In the genomic region with DNA sequence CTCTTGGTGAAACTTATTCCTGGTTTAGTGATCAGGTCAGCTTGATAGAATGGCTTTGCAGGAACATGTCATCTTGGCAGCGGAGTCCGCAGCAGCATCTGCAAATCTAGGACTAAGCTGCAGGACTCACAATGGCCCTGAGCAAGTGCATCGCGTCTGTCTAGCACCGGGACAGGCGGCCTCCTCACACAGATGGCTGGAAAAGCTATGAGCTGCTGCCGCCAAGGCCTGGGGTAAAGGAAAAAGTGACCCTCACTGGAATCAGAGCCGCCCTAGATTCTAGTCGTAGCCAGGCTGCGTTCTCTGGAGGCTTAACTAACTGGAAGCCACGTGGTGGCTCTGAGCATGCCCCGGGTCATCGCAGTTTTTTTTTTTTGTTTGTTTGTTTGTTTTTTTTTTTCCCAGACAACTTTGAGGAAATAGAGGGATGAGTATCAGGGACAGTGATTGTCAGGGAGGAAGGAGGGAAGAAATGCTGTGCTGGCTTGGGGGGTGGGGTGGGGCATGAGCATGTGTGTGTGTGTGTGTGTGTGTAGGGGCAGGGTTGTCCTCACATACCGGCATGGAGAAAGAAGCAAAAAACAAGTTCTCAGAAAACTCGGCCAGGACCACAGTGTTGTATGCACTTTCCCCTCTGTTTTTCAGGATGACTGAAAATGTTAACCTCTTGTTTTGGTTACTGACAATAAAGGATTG, we compare ENCODE assay signal across 10 mouse cellular contexts. TPM values are rescaled to one million over a fixed set of nuclear protein-coding genes. Genes with fewer than 3 reads are reported as not detected.
DNase-seq lines count a peak whose midpoint lies in the region; ATAC-seq and TF ChIP-seq lines count a peak whose summit lies in the region.
"Had no signal": no experiment of that assay in that cellular context is flagged by ENCODE, and none has a peak within 500 bp of the region (broad histone marks: within the 10 kb centered on the region; RNA-seq: fewer than 3 reads in every experiment).

No protein-coding gene starts in this region.

- no peak for TF ChIP-seq POLR2A in kidney, adult 2 months (IDR thresholded peaks at IDR 0.05; ENCODE audit: low read depth, low read length)

- no peak for ATAC-seq in heart, embryonic 13.5 days (ENCODE audit: extremely low read depth, insufficient number of reproducible peaks, low FRiP score, low TSS enrichment)
- ATAC-seq in midbrain, embryonic 12.5 days (ENCODE audit: low FRiP score, low read depth) = peak; percentile 55
- no peak for ATAC-seq in CD4-positive, CD25-positive, alpha-beta regulatory T cell, adult 4 months

- 39% methylated on average over 15 of the region's 15 CpGs for WGBS in kidney, adult 2 months
- WGBS in heart, embryonic 13.5 days = 22% methylated on average over 15 of the region's 15 CpGs
- WGBS in midbrain, embryonic 12.5 days = 22% methylated on average over 15 of the region's 15 CpGs

- H3K9me3 ChIP-seq in heart, embryonic 13.5 days = no peaks in the 10 kb centered on the region
- no peaks in the 10 kb centered on the region for H3K9me3 ChIP-seq in midbrain, embryonic 12.5 days
- H3K9me3 ChIP-seq: G1E had no signal

- H3K4me3 ChIP-seq in kidney, adult 2 months (ENCODE audit: insufficient read depth, low read depth, low read length) = no peak overlapping the region
- peak overlapping the region; percentile 3; the same call in 1 of the 2 replicates for H3K4me3 ChIP-seq in heart, embryonic 13.5 days
- H3K4me3 ChIP-seq in midbrain, embryonic 12.5 days = no peak overlapping the region
- H3K4me3 ChIP-seq in left cerebral cortex, adult 2 months = no peak overlapping the region
- H3K4me3 ChIP-seq: myocyte had no signal

- H3K4me1 ChIP-seq in kidney, adult 2 months (ENCODE audit: control insufficient read depth, insufficient read depth, low read length) = peaks cover 4% of the 10 kb centered on the region
- H3K4me1 ChIP-seq in heart, embryonic 13.5 days = peaks cover 8% of the 10 kb centered on the region; the same call in 1 of the 2 replicates
- peaks cover 11% of the 10 kb centered on the region for H3K4me1 ChIP-seq in midbrain, embryonic 12.5 days

- H3K27ac ChIP-seq in kidney, adult 2 months (ENCODE audit: insufficient read depth, low read depth, low read length) = no peak overlapping the region
- no peak overlapping the region for H3K27ac ChIP-seq in heart, embryonic 13.5 days (replicated peaks)
- no peak overlapping the region for H3K27ac ChIP-seq in midbrain, embryonic 12.5 days (replicated peaks)
- H3K27ac ChIP-seq in left cerebral cortex, adult 2 months = no peak overlapping the region

- H3K36me3 ChIP-seq in kidney, adult 2 months (ENCODE audit: control insufficient read depth, insufficient read depth, low read length) = no peaks in the 10 kb centered on the region
- no peaks in the 10 kb centered on the region for H3K36me3 ChIP-seq in heart, embryonic 13.5 days
- no peaks in the 10 kb centered on the region for H3K36me3 ChIP-seq in midbrain, embryonic 12.5 days
- H3K36me3 ChIP-seq: G1E had no signal

- H3K27me3 ChIP-seq in kidney, adult 2 months (replicated peaks; ENCODE audit: control insufficient read depth, insufficient read depth, low read length) = no peaks in the 10 kb centered on the region
- no peaks in the 10 kb centered on the region for H3K27me3 ChIP-seq in heart, embryonic 13.5 days (replicated peaks)
- H3K27me3 ChIP-seq in midbrain, embryonic 12.5 days = no peaks in the 10 kb centered on the region

- no peak for TF ChIP-seq CTCF in kidney, adult 2 months (conservative IDR thresholded peaks at IDR 0.05; ENCODE audit: insufficient read depth, insufficient read length, low read depth, low read length)
- no peak for TF ChIP-seq CTCF in left cerebral cortex, adult 2 months (IDR thresholded peaks at IDR 0.05)

- DNase-seq in kidney, postnatal 4 days = peak; percentile 9 to 24
- DNase-seq in kidney, adult 2 months = no peak
- DNase-seq in embryo, embryonic 9.5 days (ENCODE audit: extremely low spot score) = peak; percentile 29
- no peak for DNase-seq in left cerebral cortex, adult 2 months (ENCODE audit: extremely low spot score in 1 of 2, low spot score in 2 of 2)
- DNase-seq in thymus, postnatal 36 days = no peak

- peak overlapping the region; percentile 44 for H3K4me2 ChIP-seq in heart, embryonic 13.5 days
- H3K4me2 ChIP-seq in midbrain, embryonic 12.5 days (replicated peaks) = peak overlapping the region; percentile 41

- intact Hi-C loops in left cerebral cortex, adult 2 months (cut with DNase I) = no loop called here

- peak overlapping the region; percentile 37; the same call in 1 of the 2 replicates for H3K9ac ChIP-seq in heart, embryonic 13.5 days
- H3K9ac ChIP-seq in midbrain, embryonic 12.5 days (replicated peaks) = no peak overlapping the region

RNA-seq across cellular contexts. Expression of a gene that starts 37.7 kb away (rescaled TPM):
- polyA plus RNA-seq in kidney, adult 2 months (2012; rRNA removed) = 37.8 and 53.4 TPM in 2 replicates
- 56.6 and 59.7 TPM in 2 replicates for polyA plus RNA-seq in heart, embryonic 13.5 days (2015; fragmentation: Nextera tagmentation; extraction: Ambion mirVana)
- polyA plus RNA-seq in midbrain, embryonic 12.5 days (2016; fragmentation: Nextera tagmentation; extraction: Ambion mirVana) = 79.0 and 79.4 TPM in 2 replicates
- 10 to 100 TPM; 70.6 to 78.0 TPM for total RNA-seq in left cerebral cortex, adult 2 months (2021)
- polyA plus RNA-seq in CD4-positive, CD25-positive, alpha-beta regulatory T cell, adult 4 months (2017; shearing (Covaris generic)) = 10 to 100 TPM; 47.6 to 51.0 TPM

Comparison
In these comparisons a context has a peak if more than half of its experiments do, and no peak if none do; other contexts are left out.
1. DNase-seq: peak in kidney, postnatal 4 days (2 of 2) and embryo, embryonic 9.5 days (single experiment); none in kidney, adult 2 months (single experiment), left cerebral cortex, adult 2 months (0 of 2) and thymus, postnatal 36 days (0 of 2).